Mouse (Mus musculus): ENCODE data around the gene Foxp1. TPM values are rescaled to one million over a fixed set of nuclear protein-coding genes. Genes with fewer than 3 reads are reported as not detected.

The Foxp1 gene
- polyA plus RNA-seq, 1 experiment from 2014 or later = 57.8 TPM

DNA sequence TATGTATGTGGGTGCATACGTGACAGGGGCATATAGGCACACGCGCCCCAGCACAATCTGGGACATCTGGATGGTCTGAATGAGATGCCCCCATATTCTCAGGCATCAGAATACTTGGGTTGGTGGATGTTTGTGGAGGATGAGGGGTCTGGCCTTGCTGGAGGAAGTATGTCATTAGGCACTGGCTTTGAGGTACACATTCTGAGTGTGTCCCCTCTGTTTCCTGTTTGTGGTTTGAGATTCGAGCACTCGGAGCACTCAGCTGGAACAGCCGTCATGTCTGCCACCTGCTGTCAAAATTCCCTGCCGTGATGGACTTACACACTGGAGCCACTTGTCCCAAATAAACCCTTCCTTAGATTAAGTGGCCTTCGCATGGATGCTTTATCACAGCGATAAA lies 395.8 kb downstream of the Foxp1 start:
- Histone ChIP-seq H3K36me3 (replicated peaks) (no peaks in the 10 kb centered on the region), H3K27ac (no peak overlapping the region), H3K27me3 (ENCODE audit: poor library complexity, severe bottlenecking) (no peaks in the 10 kb centered on the region), H3K9me3 (no peaks in the 10 kb centered on the region), H3K4me1 (peaks cover 14% of the 10 kb centered on the region), H3K4me3 (no peak overlapping the region)
- no peak for DNase-seq (ENCODE audit: extremely low spot score, low spot score)
- WGBS = 98% methylated on average over 9 of the region's 9 CpGs

- H3K36me3 ChIP-seq (replicated peaks) = no peaks in the 10 kb centered on the region
- no peaks in the 10 kb centered on the region for H3K4me1 ChIP-seq
- H3K27me3 ChIP-seq (ENCODE audit: poor library complexity, severe bottlenecking) = no peaks in the 10 kb centered on the region
- no peak overlapping the region for H3K4me3 ChIP-seq
- H3K27ac ChIP-seq = no peak overlapping the region
- DNase-seq (ENCODE audit: extremely low spot score, low spot score) = no peak
- WGBS = 85% methylated on average over 8 of the region's 8 CpGs
- H3K9me3 ChIP-seq = no peaks in the 10 kb centered on the region
These were observed 401.4 kb downstream of the Foxp1 start for GRCm38 (mm10) chr6:99120776-99121766.

DNA sequence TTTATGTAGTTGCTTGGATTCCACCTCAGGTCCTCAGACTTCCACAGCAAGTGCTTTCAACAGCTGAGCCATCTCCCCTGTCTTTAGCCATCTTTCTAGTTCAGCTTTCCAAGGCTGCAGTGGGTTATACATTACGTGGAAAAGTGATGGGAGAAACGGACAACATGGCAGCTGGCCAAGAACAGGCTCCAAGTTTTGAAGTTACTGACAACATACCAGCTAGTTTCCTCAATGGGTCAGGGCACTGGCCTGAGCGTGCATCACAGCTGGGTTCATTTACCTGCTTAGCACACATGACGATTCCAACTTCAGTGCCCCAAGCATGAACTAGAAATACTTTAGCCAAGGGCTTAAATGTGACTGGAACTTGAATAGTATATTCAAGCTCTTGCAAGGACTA lies 404.0 kb downstream of the Foxp1 start:
- Histone ChIP-seq H3K4me1 (no peaks in the 10 kb centered on the region), H3K27me3 (ENCODE audit: poor library complexity, severe bottlenecking) (no peaks in the 10 kb centered on the region), H3K27ac (no peak overlapping the region), H3K4me3 (no peak overlapping the region), H3K9me3 (no peaks in the 10 kb centered on the region), H3K36me3 (replicated peaks) (no peaks in the 10 kb centered on the region)
- DNase-seq (ENCODE audit: extremely low spot score, low spot score) = no peak
- 89% methylated on average over 4 of the region's 4 CpGs for WGBS

DNA sequence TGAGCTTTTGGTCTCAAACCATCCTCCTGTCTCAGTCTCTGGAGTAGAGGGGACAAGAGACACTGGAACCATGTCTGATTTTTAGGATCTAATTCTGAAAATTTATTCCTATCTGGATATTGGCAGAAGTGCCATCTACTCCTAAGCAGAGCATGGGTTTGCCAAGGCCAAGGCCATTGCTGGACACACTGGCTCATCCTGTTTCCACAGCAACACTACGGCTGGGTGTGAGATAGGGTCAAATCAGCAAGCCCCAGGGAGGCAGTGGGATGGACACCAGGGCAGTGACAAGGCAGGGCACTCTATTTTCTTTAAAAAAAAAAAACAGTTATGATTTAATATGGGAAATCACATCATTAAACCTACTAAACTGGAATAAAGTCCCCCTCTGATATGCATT lies 405.1 kb downstream of the Foxp1 start:
- Histone ChIP-seq H3K27ac (no peak overlapping the region), H3K27me3 (ENCODE audit: poor library complexity, severe bottlenecking) (no peaks in the 10 kb centered on the region), H3K4me3 (no peak overlapping the region), H3K36me3 (replicated peaks) (no peaks in the 10 kb centered on the region), H3K9me3 (no peaks in the 10 kb centered on the region), H3K4me1 (peaks cover under 1% of the 10 kb centered on the region)
- WGBS = 82% methylated on average over 1 of the region's 1 CpGs
- no peak for DNase-seq (ENCODE audit: extremely low spot score, low spot score)

DNA sequence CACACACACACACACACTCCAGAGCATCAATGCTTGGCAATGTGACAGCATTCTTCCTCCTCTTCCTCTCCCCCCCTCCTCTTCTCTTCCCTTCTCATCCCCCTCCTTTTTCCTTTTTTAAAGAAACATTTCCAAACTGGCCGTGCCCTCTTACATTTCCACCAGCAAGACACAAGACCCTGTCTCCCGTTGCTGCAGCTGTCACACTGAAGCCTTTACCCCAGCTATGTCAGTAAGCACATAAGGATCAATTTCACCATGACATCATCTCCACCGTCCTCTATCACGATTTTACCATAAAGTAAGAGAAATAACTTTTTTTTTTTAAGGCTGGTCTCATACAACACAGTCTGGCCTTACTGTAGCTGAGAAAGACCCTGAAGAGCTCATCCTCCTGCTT lies 410.7 kb downstream of the Foxp1 start:
- Histone ChIP-seq H3K27me3 (ENCODE audit: poor library complexity, severe bottlenecking) (peaks cover 3% of the 10 kb centered on the region), H3K9me3 (no peaks in the 10 kb centered on the region), H3K27ac (no peak overlapping the region), H3K36me3 (replicated peaks) (no peaks in the 10 kb centered on the region), H3K4me3 (no peak overlapping the region), H3K4me1 (peaks cover 5% of the 10 kb centered on the region)
- DNase-seq (ENCODE audit: extremely low spot score, low spot score) = no peak
- WGBS = 87% methylated on average over 4 of the region's 4 CpGs

DNA sequence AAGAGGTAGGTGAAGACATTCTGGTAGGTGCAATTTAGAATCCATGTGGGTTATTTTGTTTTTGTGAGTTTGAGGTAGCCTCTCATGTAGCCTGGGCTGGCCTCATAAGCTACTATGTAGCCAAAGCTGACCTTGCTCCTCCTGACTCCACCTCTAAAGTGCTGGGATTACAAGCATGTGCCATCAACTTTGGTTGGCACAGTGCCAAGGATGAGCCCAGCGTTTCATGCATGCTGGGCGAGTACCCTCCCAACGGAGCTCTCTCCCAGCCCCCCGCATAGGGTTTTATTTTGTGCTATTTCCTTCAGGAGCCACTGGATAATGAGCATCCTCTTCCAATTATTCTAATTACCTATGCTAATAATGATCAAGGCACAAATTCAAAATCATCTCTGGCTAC lies 414.1 kb downstream of the Foxp1 start:
- Histone ChIP-seq H3K4me1 (peaks cover 28% of the 10 kb centered on the region), H3K4me3 (no peak overlapping the region), H3K27ac (no peak overlapping the region), H3K36me3 (replicated peaks) (no peaks in the 10 kb centered on the region), H3K27me3 (ENCODE audit: poor library complexity, severe bottlenecking) (peaks cover 20% of the 10 kb centered on the region), H3K9me3 (no peaks in the 10 kb centered on the region)
- 97% methylated on average over 4 of the region's 4 CpGs for WGBS
- DNase-seq (ENCODE audit: extremely low spot score, low spot score) = no peak

DNA sequence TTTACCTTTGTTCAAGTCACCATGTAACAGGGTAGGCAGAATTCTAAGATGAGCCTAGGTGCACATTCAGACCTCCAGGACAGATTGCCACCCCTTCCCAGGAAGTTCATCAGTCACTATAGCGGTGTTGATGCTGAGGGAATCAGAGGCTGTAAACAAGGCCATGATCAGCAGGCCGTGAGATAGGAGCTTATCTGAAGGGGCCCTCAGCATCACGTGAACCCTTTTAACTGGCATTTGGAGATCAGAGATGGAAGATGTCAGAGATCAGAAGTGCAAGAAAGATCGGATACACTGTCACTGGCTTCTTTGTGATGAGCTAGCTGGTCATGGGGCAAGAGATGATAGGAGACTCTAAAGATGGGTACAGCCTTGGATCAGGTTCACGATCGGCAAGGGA lies 414.8 kb downstream of the Foxp1 start:
- Histone ChIP-seq H3K27ac (no peak overlapping the region), H3K4me3 (no peak overlapping the region), H3K36me3 (replicated peaks) (no peaks in the 10 kb centered on the region), H3K4me1 (peaks cover 36% of the 10 kb centered on the region), H3K27me3 (ENCODE audit: poor library complexity, severe bottlenecking) (peaks cover 27% of the 10 kb centered on the region), H3K9me3 (no peaks in the 10 kb centered on the region)
- WGBS = 91% methylated on average over 6 of the region's 6 CpGs
- DNase-seq (ENCODE audit: extremely low spot score, low spot score) = no peak

DNA sequence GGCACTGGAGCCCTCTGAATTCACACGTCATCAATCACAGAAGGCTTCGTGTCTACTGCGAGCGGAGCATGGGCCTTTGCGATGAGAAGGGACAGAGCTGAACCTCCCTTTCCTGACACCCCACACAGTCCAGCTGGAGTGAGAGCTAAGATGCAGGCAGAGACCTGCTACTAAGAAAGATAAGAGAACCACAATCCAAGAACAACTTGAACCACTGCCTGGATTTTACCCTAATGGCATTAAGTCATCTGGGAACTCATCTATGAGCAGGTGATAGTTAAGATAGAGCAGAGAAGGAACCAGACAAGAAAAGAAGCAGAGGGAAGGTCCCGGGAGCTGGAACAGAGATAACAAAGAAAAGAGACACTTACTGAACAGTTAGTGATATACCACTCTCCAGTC lies 415.4 kb downstream of the Foxp1 start:
- Histone ChIP-seq H3K27ac (no peak overlapping the region), H3K9me3 (no peaks in the 10 kb centered on the region), H3K27me3 (ENCODE audit: poor library complexity, severe bottlenecking) (peaks cover 27% of the 10 kb centered on the region), H3K36me3 (replicated peaks) (no peaks in the 10 kb centered on the region), H3K4me1 (peaks cover 37% of the 10 kb centered on the region), H3K4me3 (no peak overlapping the region)
- WGBS = 96% methylated on average over 6 of the region's 6 CpGs
- DNase-seq (ENCODE audit: extremely low spot score, low spot score) = no peak

GRCm38 (mm10) chr6:99105979-99106378 lies 416.5 kb downstream of the Foxp1 start:
- H3K9me3 ChIP-seq = no peaks in the 10 kb centered on the region
- H3K36me3 ChIP-seq (replicated peaks) = no peaks in the 10 kb centered on the region
- peaks cover 27% of the 10 kb centered on the region for H3K27me3 ChIP-seq (ENCODE audit: poor library complexity, severe bottlenecking)
- no peak for DNase-seq (ENCODE audit: extremely low spot score, low spot score)
- WGBS = 86% methylated on average over 4 of the region's 4 CpGs
- H3K4me3 ChIP-seq = no peak overlapping the region
- peaks cover 48% of the 10 kb centered on the region for H3K4me1 ChIP-seq
- H3K27ac ChIP-seq = no peak overlapping the region

DNA sequence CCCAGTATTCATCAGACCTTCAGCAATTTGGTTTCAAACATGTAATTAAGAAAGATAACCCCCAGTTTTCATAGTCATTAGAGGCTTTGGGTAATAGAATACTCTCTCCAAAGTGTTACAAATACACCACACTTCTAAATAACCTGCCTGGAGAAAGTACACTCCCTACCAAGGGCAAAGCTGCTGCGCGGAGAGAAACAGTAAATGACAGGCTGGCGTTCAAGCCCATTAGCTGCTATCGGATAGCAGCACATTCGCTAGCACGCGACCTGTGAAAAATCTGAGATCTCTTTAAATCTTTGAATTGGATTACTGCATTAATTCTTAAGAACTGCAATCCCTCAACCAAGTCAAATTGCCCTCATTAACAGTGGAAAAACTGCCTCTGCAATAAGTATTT lies 418.1 kb downstream of the Foxp1 start:
- Histone ChIP-seq H3K4me1 (peaks cover 63% of the 10 kb centered on the region), H3K36me3 (replicated peaks) (no peaks in the 10 kb centered on the region), H3K27ac (no peak overlapping the region), H3K9me3 (no peaks in the 10 kb centered on the region), H3K4me3 (no peak overlapping the region), H3K27me3 (ENCODE audit: poor library complexity, severe bottlenecking) (peaks cover 27% of the 10 kb centered on the region)
- no peak for DNase-seq (ENCODE audit: extremely low spot score, low spot score)
- WGBS = 30% methylated on average over 7 of the region's 7 CpGs

DNA sequence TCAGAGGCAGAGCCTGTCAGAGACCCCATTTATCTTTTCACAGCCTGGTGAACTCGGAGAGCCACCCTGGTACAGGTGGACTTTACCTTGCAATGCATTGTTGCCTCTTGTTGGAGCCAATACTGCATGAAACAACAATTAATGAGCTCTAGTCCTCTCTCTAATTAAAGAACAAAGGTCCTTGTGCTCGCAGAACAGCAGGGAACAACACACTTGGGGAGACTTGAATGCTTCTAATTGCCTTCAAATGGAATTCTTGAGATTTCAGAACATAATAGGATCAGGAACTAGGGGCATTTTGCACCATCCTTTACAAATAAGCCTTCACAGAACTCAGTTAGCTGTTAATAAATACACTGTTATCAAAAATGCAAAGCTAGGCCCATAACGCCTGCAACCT lies 418.6 kb downstream of the Foxp1 start:
- Histone ChIP-seq H3K4me1 (peaks cover 69% of the 10 kb centered on the region), H3K36me3 (replicated peaks) (no peaks in the 10 kb centered on the region), H3K27ac (peak overlapping the region; percentile 44), H3K4me3 (no peak overlapping the region), H3K9me3 (no peaks in the 10 kb centered on the region), H3K27me3 (ENCODE audit: poor library complexity, severe bottlenecking) (peaks cover 27% of the 10 kb centered on the region)
- 24% methylated on average over 3 of the region's 3 CpGs for WGBS
- DNase-seq (ENCODE audit: extremely low spot score, low spot score) = no peak

DNA sequence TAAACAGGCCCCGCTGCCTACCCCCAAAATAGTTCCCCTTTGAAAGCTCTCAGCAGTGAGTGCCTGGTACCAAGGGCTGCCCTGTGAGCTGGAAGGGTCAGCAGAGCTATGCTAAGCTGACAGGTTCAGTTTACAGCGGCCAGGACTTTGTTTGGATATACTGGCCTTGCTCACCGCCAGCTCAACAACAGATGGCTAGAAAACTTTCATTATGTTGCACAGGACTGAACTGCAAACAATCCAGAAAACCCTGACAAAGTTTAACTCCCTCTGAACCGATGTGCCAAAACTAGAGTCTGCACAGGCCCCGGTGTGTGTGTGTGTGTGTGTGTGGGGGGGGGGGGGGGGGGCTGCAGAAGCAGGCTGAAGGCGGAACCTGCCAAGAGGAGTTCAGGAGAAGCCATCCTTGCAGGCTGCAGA lies 421.0 kb downstream of the Foxp1 start:
- Histone ChIP-seq H3K9me3 (no peaks in the 10 kb centered on the region), H3K27me3 (ENCODE audit: poor library complexity, severe bottlenecking) (peaks cover 27% of the 10 kb centered on the region), H3K4me3 (peak overlapping the region; percentile 16; the same call in 1 of the 2 replicates), H3K27ac (peak overlapping the region; percentile 80), H3K4me1 (peaks cover 86% of the 10 kb centered on the region), H3K36me3 (replicated peaks) (no peaks in the 10 kb centered on the region)
- WGBS = 4% methylated on average over 6 of the region's 6 CpGs
- peak; percentile 40 for DNase-seq (ENCODE audit: extremely low spot score, low spot score)

DNA sequence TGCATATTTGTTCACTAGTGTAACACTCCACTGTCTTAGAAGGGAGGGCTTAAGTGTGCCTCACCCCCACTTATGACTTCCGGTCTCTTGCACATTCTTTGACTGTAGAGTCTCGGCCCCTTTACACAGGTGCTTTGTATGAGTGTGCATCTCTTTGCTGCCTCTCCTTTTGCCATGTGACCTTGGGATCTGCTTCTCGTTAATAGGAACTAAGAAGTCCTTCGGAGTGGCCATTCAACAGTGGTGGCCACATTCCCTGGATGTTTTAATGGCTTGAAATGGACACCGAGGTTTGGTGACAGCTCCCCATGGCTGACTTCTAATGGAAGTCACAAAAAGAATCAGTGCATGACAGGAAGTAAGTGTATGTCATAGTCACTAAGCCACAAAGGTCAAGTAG lies 422.2 kb downstream of the Foxp1 start:
- Histone ChIP-seq H3K27ac (no peak overlapping the region), H3K4me3 (no peak overlapping the region), H3K36me3 (replicated peaks) (no peaks in the 10 kb centered on the region), H3K27me3 (ENCODE audit: poor library complexity, severe bottlenecking) (peaks cover 16% of the 10 kb centered on the region), H3K9me3 (no peaks in the 10 kb centered on the region), H3K4me1 (peaks cover 93% of the 10 kb centered on the region)
- no peak for DNase-seq (ENCODE audit: extremely low spot score, low spot score)
- WGBS = 26% methylated on average over 5 of the region's 5 CpGs

Data from forebrain, embryonic 10.5 days (tissue).